Mouse (Mus musculus): ENCODE measurements around the gene Cys1. TPM values are rescaled to one million over a fixed set of nuclear protein-coding genes. Genes with fewer than 3 reads are reported as not detected.
A peak's percentile ranks its signal among the peaks of the same experiment; 100 is the strongest.

The Cys1 gene
- polyA plus RNA-seq, 1 experiment from 2014 or later, result 1.7 TPM

DNA sequence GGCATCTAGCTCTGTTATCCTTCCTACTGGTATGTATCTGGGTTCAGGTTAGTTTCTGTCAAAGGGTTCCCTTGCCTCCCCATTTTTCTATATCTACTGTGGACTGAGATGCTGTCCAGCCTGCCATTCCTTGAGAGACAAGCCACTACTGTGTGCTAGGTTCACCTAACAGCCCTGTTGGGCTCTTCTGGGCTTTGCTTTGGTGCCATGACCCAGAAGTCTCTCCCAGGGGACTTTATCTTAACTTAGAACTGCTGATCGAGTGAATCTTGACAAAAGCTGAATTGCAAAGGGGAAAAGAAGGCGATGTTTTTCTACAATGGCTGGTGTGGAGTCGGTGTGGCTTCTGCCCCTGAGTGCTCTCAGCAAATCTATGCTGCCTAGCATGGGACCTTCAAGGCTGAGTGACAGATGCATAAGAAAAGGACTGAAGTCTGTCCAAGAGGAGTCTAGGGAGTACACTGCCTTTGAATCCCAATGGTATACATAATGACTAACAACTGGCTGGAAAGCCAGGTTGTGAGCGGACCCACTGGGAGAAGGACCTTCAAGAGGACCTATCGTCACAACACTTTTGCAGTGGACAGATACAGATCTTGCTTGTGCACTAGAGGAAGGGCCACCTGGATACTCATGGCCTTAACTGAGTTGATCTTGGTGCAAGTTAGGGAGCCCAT lies 33.1 kb upstream of the Cys1 start:
- H3K4me1 ChIP-seq (ENCODE audit: insufficient read depth, low read depth, low read length), result no peaks in the 10 kb centered on the region
- H3K27ac ChIP-seq (ENCODE audit: low read length), result no peak overlapping the region
- no peaks in the 10 kb centered on the region for H3K27me3 ChIP-seq (replicated peaks; ENCODE audit: insufficient read depth, low read length)
- no peaks in the 10 kb centered on the region for H3K9me3 ChIP-seq (ENCODE audit: low read length)
- H3K4me3 ChIP-seq (ENCODE audit: low read depth, low read length), result no peak overlapping the region
- ATAC-seq (no peak), DNase-seq (ENCODE audit: low spot score) (no peak)
- H3K9ac ChIP-seq (replicated peaks; ENCODE audit: low read depth), result no peak overlapping the region
- 72% methylated on average over 5 of the region's 5 CpGs for WGBS
- H3K36me3 ChIP-seq (ENCODE audit: insufficient read depth, low read length), result no peaks in the 10 kb centered on the region
- no peak overlapping the region for H3K4me2 ChIP-seq (replicated peaks; ENCODE audit: low read depth, low read length)
- no peak for TF ChIP-seq EP300 (IDR thresholded peaks at IDR 0.05)
- no peak for TF ChIP-seq CTCF (IDR thresholded peaks at IDR 0.05)

- H3K9me3 ChIP-seq (ENCODE audit: low read length), result no peaks in the 10 kb centered on the region
- H3K4me3 ChIP-seq (ENCODE audit: low read depth, low read length), result no peak overlapping the region
- no peak overlapping the region for H3K9ac ChIP-seq (replicated peaks; ENCODE audit: low read depth)
- no peak for TF ChIP-seq CTCF (IDR thresholded peaks at IDR 0.05)
- peak; percentile 39; the same call in 1 of the 2 replicates for TF ChIP-seq EP300 (IDR thresholded peaks at IDR 0.05)
- peak; percentile 27; the same call in 1 of the 2 replicates for ATAC-seq
- no peak overlapping the region for H3K27ac ChIP-seq (ENCODE audit: low read length)
- no peaks in the 10 kb centered on the region for H3K27me3 ChIP-seq (replicated peaks; ENCODE audit: insufficient read depth, low read length)
- H3K4me1 ChIP-seq (ENCODE audit: insufficient read depth, low read depth, low read length), result 0 out of 2 replicates have a peak, but pooled peaks cover 4% of the 10 kb centered on the region
- peak; percentile 45 for DNase-seq (ENCODE audit: low spot score)
- WGBS, result 55% methylated on average over 8 of the region's 8 CpGs
- no peak overlapping the region for H3K4me2 ChIP-seq (replicated peaks; ENCODE audit: low read depth, low read length)
- H3K36me3 ChIP-seq (ENCODE audit: insufficient read depth, low read length), result no peaks in the 10 kb centered on the region
Measured at GRCm38 (mm10) chr12:24712396-24712795, 30.8 kb upstream of the Cys1 start.

DNA sequence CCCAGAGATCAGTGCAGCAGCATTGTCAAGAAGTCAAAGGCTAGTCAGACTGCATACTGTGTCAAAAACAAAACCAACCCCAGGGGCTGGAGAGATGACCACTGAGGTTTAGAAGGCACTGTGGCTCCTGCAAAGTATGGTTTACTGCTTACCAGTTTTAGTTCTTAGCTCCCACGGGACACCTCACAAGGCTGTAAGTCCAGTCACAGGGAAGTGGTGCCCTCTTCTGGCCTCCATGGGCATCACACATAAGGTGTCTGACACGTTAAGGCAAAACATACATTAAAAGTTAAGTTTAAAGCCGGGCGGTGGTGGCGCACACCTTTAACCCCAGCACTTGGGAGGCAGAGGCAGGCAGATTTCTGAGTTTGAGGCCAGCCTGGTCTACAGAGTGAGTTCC lies 29.1 kb upstream of the Cys1 start:
- no peak overlapping the region for H3K4me3 ChIP-seq (ENCODE audit: low read depth, low read length)
- H3K9me3 ChIP-seq (ENCODE audit: low read length), result no peaks in the 10 kb centered on the region
- no peak for ATAC-seq
- peak; percentile 32 for DNase-seq (ENCODE audit: low spot score)
- WGBS, result 56% methylated on average over 5 of the region's 5 CpGs
- TF ChIP-seq EP300 (IDR thresholded peaks at IDR 0.05) (no peak), CTCF (IDR thresholded peaks at IDR 0.05) (peak; percentile 62)
- peaks cover 7% of the 10 kb centered on the region; the same call in 1 of the 2 replicates for H3K4me1 ChIP-seq (ENCODE audit: insufficient read depth, low read depth, low read length)
- no peak overlapping the region for H3K9ac ChIP-seq (replicated peaks; ENCODE audit: low read depth)
- no peak overlapping the region for H3K27ac ChIP-seq (ENCODE audit: low read length)
- no peaks in the 10 kb centered on the region for H3K27me3 ChIP-seq (replicated peaks; ENCODE audit: insufficient read depth, low read length)
- H3K36me3 ChIP-seq (ENCODE audit: insufficient read depth, low read length), result no peaks in the 10 kb centered on the region
- H3K4me2 ChIP-seq (replicated peaks; ENCODE audit: low read depth, low read length), result no peak overlapping the region

GRCm38 (mm10) chr12:24709831-24710508 lies 28.4 kb upstream of the Cys1 start:
- no peak overlapping the region for H3K9ac ChIP-seq (replicated peaks; ENCODE audit: low read depth)
- no peak overlapping the region for H3K4me3 ChIP-seq (ENCODE audit: low read depth, low read length)
- H3K27me3 ChIP-seq (replicated peaks; ENCODE audit: insufficient read depth, low read length), result no peaks in the 10 kb centered on the region
- no peak overlapping the region for H3K27ac ChIP-seq (ENCODE audit: low read length)
- peak; percentile 45 for ATAC-seq
- H3K4me2 ChIP-seq (replicated peaks; ENCODE audit: low read depth, low read length), result no peak overlapping the region; the same call in 1 of the 2 replicates
- H3K9me3 ChIP-seq (ENCODE audit: low read length), result no peaks in the 10 kb centered on the region
- peaks cover 7% of the 10 kb centered on the region; the same call in 1 of the 2 replicates for H3K4me1 ChIP-seq (ENCODE audit: insufficient read depth, low read depth, low read length)
- peak; percentile 97 for DNase-seq (ENCODE audit: low spot score)
- TF ChIP-seq EP300 (IDR thresholded peaks at IDR 0.05) (peak; percentile 32; the same call in 1 of the 2 replicates), CTCF (IDR thresholded peaks at IDR 0.05) (peak; percentile 82)
- 29% methylated on average over 5 of the region's 5 CpGs for WGBS
- no peaks in the 10 kb centered on the region for H3K36me3 ChIP-seq (ENCODE audit: insufficient read depth, low read length)

DNA sequence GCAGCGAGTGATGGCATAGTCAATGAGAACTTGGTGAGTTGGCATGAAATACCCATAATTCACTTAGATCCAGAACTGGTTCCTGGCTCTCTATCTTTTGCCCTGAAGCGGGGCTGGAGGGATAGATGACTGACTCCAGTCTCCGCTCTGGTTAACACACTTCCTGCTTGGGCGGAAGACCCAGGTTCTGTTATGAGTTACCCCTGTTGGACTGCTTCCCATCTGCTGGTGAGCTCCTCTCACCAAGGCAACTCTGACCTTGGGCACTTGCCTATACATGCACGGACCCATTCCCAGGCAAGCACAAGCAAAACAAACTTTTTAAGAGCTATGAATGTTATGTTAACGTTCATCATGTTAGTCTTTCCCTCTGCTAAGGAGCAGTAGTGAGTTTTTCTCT lies 27.8 kb upstream of the Cys1 start:
- Histone ChIP-seq H3K36me3 (ENCODE audit: insufficient read depth, low read length) (no peaks in the 10 kb centered on the region), H3K27me3 (replicated peaks; ENCODE audit: insufficient read depth, low read length) (no peaks in the 10 kb centered on the region), H3K9ac (replicated peaks; ENCODE audit: low read depth) (no peak overlapping the region), H3K27ac (ENCODE audit: low read length) (no peak overlapping the region), H3K9me3 (ENCODE audit: low read length) (no peaks in the 10 kb centered on the region), H3K4me2 (replicated peaks; ENCODE audit: low read depth, low read length) (no peak overlapping the region; the same call in 1 of the 2 replicates), H3K4me1 (ENCODE audit: insufficient read depth, low read depth, low read length) (peaks cover 7% of the 10 kb centered on the region; the same call in 1 of the 2 replicates), H3K4me3 (ENCODE audit: low read depth, low read length) (no peak overlapping the region)
- TF ChIP-seq EP300 (IDR thresholded peaks at IDR 0.05) (no peak), CTCF (IDR thresholded peaks at IDR 0.05) (no peak)
- no peak for DNase-seq (ENCODE audit: low spot score)
- no peak for ATAC-seq
- WGBS, result 12% methylated on average over 6 of the region's 6 CpGs

DNA sequence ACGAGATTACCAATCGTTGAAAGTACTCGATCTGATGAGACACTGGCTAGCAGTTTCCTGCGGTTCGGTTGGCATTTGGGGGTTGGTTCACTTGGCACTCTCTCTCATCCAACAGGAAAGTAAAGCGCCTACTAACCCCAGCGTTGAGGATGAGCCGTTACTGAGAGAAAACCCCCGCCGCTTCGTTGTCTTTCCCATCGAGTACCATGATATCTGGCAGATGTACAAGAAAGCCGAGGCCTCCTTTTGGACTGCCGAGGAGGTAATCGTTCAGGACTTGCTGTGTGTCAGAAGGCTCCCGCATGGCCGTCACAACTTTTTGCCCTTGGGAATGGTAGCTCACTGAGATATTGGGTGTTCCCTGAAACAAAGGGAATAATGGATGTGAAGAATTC lies 27.2 kb upstream of the Cys1 start:
- Histone ChIP-seq H3K9ac (replicated peaks; ENCODE audit: low read depth) (no peak overlapping the region), H3K27ac (ENCODE audit: low read length) (no peak overlapping the region), H3K4me3 (ENCODE audit: low read depth, low read length) (peak overlapping the region; percentile 79), H3K4me2 (replicated peaks; ENCODE audit: low read depth, low read length) (peak overlapping the region; percentile 91), H3K27me3 (replicated peaks; ENCODE audit: insufficient read depth, low read length) (no peaks in the 10 kb centered on the region), H3K9me3 (ENCODE audit: low read length) (no peaks in the 10 kb centered on the region), H3K36me3 (ENCODE audit: insufficient read depth, low read length) (no peaks in the 10 kb centered on the region), H3K4me1 (ENCODE audit: insufficient read depth, low read depth, low read length) (peaks cover 7% of the 10 kb centered on the region; the same call in 1 of the 2 replicates)
- TF ChIP-seq CTCF (IDR thresholded peaks at IDR 0.05), result no peak
- TF ChIP-seq EP300 (IDR thresholded peaks at IDR 0.05), result no peak
- DNase-seq (ENCODE audit: low spot score), result no peak
- 1% methylated on average over 17 of the region's 17 CpGs for WGBS
- no peak for ATAC-seq

Data from lung, postnatal 0 days (tissue).